Mouse (Mus musculus) mesoderm, embryonic 11.5 days (tissue): ENCODE measurements at regions not wholly inside any gene's neighbourhood (a gene's known extent, or its start where the extent isn't known, plus 50 kb on each side); places are given as distances from the start of the nearest gene placed in this dataset.

Experiments
- DNase-seq: peaks from one replicate; pipeline ENCODE4 v3.0.0-alpha.2; 2012; ENCODE audit warnings: low read depth, low spot score

GRCm38 (mm10) chrX:166725761-166726503 is 140.4 kb upstream of the Egfl6 start:
- DNase-seq, result no peak

GRCm38 (mm10) chrX:166718075-166718474 is 132.6 kb upstream of the Egfl6 start:
- DNase-seq, result no peak

GRCm38 (mm10) chrX:166709306-166709705 is 123.8 kb upstream of the Egfl6 start:
- no peak for DNase-seq

GRCm38 (mm10) chrX:166708106-166708505 is 122.6 kb upstream of the Egfl6 start:
- no peak for DNase-seq

GRCm38 (mm10) chrX:166707029-166707428 is 121.5 kb upstream of the Egfl6 start:
- no peak for DNase-seq

- DNase-seq, result no peak
Measured at GRCm38 (mm10) chrX:166704311-166704710, 118.8 kb upstream of the Egfl6 start.

- no peak for DNase-seq
Measured at GRCm38 (mm10) chrX:166694219-166694618, 108.7 kb upstream of the Egfl6 start.

- DNase-seq, result peak; percentile 10
Measured at GRCm38 (mm10) chrX:166688779-166689178, 103.3 kb upstream of the Egfl6 start.

GRCm38 (mm10) chrX:166673404-166673803 is 87.9 kb upstream of the Egfl6 start:
- no peak for DNase-seq

GRCm38 (mm10) chrX:166672617-166673016 is 87.1 kb upstream of the Egfl6 start:
- no peak for DNase-seq

- DNase-seq, result no peak
Measured at GRCm38 (mm10) chrX:166671853-166672252, 86.3 kb upstream of the Egfl6 start.

- DNase-seq, result no peak
Measured at GRCm38 (mm10) chrX:166666304-166666703, 80.8 kb upstream of the Egfl6 start.

- peak; percentile 33 for DNase-seq
Measured at GRCm38 (mm10) chrX:166661808-166662207, 76.3 kb upstream of the Egfl6 start.

GRCm38 (mm10) chrX:166661043-166661718 is 75.7 kb upstream of the Egfl6 start:
- DNase-seq, result peak; percentile 84

- no peak for DNase-seq
Measured at GRCm38 (mm10) chrX:166660715-166661042, 75.2 kb upstream of the Egfl6 start.

GRCm38 (mm10) chrX:166652400-166652799 is 66.9 kb upstream of the Egfl6 start:
- DNase-seq, result peak; percentile 39

GRCm38 (mm10) chrX:166645713-166646112 is 60.2 kb upstream of the Egfl6 start:
- no peak for DNase-seq

- no peak for DNase-seq
Measured at GRCm38 (mm10) chrX:166641256-166641655, 55.7 kb upstream of the Egfl6 start.

GRCm38 (mm10) chrX:166640258-166640657 is 54.7 kb upstream of the Egfl6 start:
- DNase-seq, result no peak
